Mouse (Mus musculus): ENCODE data around the gene Lctl. TPM values are rescaled to one million over a fixed set of nuclear protein-coding genes. Genes with fewer than 3 reads are reported as not detected.

The Lctl gene
- polyA plus RNA-seq, 1 experiment: not detected

- Histone ChIP-seq H3K4me1 (ENCODE audit: control insufficient read depth, insufficient read depth, low read length) (no peaks in the 10 kb centered on the region; the same call in 1 of the 2 replicates), H3K27ac (ENCODE audit: control insufficient read depth, insufficient read depth, low read depth, low read length, poor library complexity) (peak overlapping the region; percentile 68), H3K4me3 (replicated peaks; ENCODE audit: control insufficient read depth, low read depth, low read length) (no peak overlapping the region)
- TF ChIP-seq CTCF (IDR thresholded peaks at IDR 0.05; ENCODE audit: control insufficient read depth, insufficient read depth, low read length) (no peak), POLR2A (IDR thresholded peaks at IDR 0.05; ENCODE audit: borderline replicate concordance, control insufficient read depth, low read depth, low read length) (no peak)
- 52% methylated on average over 7 of the region's 7 CpGs for WGBS
These were observed 32.7 kb upstream of the Lctl start for GRCm38 (mm10) chr9:64084231-64084630.

GRCm38 (mm10) chr9:64084661-64085399 is 32.1 kb upstream of the Lctl start:
- 28% methylated on average over 48 of the region's 49 CpGs for WGBS
- Histone ChIP-seq H3K4me3 (replicated peaks; ENCODE audit: control insufficient read depth, low read depth, low read length) (no peak overlapping the region), H3K4me1 (ENCODE audit: control insufficient read depth, insufficient read depth, low read length) (no peaks in the 10 kb centered on the region; the same call in 1 of the 2 replicates), H3K27ac (ENCODE audit: control insufficient read depth, insufficient read depth, low read depth, low read length, poor library complexity) (peak overlapping the region; percentile 68)
- no peak for TF ChIP-seq POLR2A (IDR thresholded peaks at IDR 0.05; ENCODE audit: borderline replicate concordance, control insufficient read depth, low read depth, low read length)
- TF ChIP-seq CTCF (IDR thresholded peaks at IDR 0.05; ENCODE audit: control insufficient read depth, insufficient read depth, low read length): no peak

GRCm38 (mm10) chr9:64085976-64086375 is 31.0 kb upstream of the Lctl start:
- Histone ChIP-seq H3K4me1 (ENCODE audit: control insufficient read depth, insufficient read depth, low read length) (no peaks in the 10 kb centered on the region; the same call in 1 of the 2 replicates), H3K4me3 (replicated peaks; ENCODE audit: control insufficient read depth, low read depth, low read length) (no peak overlapping the region), H3K27ac (ENCODE audit: control insufficient read depth, insufficient read depth, low read depth, low read length, poor library complexity) (no peak overlapping the region)
- TF ChIP-seq CTCF (IDR thresholded peaks at IDR 0.05; ENCODE audit: control insufficient read depth, insufficient read depth, low read length) (no peak), POLR2A (IDR thresholded peaks at IDR 0.05; ENCODE audit: borderline replicate concordance, control insufficient read depth, low read depth, low read length) (no peak)
- WGBS: 77% methylated on average over 2 of the region's 2 CpGs

- H3K27ac ChIP-seq (ENCODE audit: control insufficient read depth, insufficient read depth, low read depth, low read length, poor library complexity): no peak overlapping the region
- no peaks in the 10 kb centered on the region; the same call in 1 of the 2 replicates for H3K4me1 ChIP-seq (ENCODE audit: control insufficient read depth, insufficient read depth, low read length)
These were observed 30.4 kb upstream of the Lctl start for GRCm38 (mm10) chr9:64086543-64086942.

GRCm38 (mm10) chr9:64087461-64088235 is 29.3 kb upstream of the Lctl start:
- WGBS: 60% methylated on average over 5 of the region's 5 CpGs
- Histone ChIP-seq H3K27ac (ENCODE audit: control insufficient read depth, insufficient read depth, low read depth, low read length, poor library complexity) (no peak overlapping the region), H3K4me3 (replicated peaks; ENCODE audit: control insufficient read depth, low read depth, low read length) (no peak overlapping the region), H3K4me1 (ENCODE audit: control insufficient read depth, insufficient read depth, low read length) (no peaks in the 10 kb centered on the region; the same call in 1 of the 2 replicates)
- TF ChIP-seq CTCF (IDR thresholded peaks at IDR 0.05; ENCODE audit: control insufficient read depth, insufficient read depth, low read length): peak; percentile 71
- TF ChIP-seq POLR2A (IDR thresholded peaks at IDR 0.05; ENCODE audit: borderline replicate concordance, control insufficient read depth, low read depth, low read length): no peak

More at GRCm38 (mm10) chr9:64086543-64086942, 30.4 kb upstream of the Lctl start:
- H3K4me3 ChIP-seq (replicated peaks; ENCODE audit: control insufficient read depth, low read depth, low read length): no peak overlapping the region
- TF ChIP-seq POLR2A (IDR thresholded peaks at IDR 0.05; ENCODE audit: borderline replicate concordance, control insufficient read depth, low read depth, low read length) (no peak), CTCF (IDR thresholded peaks at IDR 0.05; ENCODE audit: control insufficient read depth, insufficient read depth, low read length) (no peak)
- 69% methylated on average over 6 of the region's 6 CpGs for WGBS

- TF ChIP-seq POLR2A (IDR thresholded peaks at IDR 0.05; ENCODE audit: borderline replicate concordance, control insufficient read depth, low read depth, low read length): no peak
- TF ChIP-seq CTCF (IDR thresholded peaks at IDR 0.05; ENCODE audit: control insufficient read depth, insufficient read depth, low read length): no peak
- Histone ChIP-seq H3K4me1 (ENCODE audit: control insufficient read depth, insufficient read depth, low read length) (no peaks in the 10 kb centered on the region; the same call in 1 of the 2 replicates), H3K4me3 (replicated peaks; ENCODE audit: control insufficient read depth, low read depth, low read length) (no peak overlapping the region), H3K27ac (ENCODE audit: control insufficient read depth, insufficient read depth, low read depth, low read length, poor library complexity) (no peak overlapping the region)
- 80% methylated on average over 7 of the region's 7 CpGs for WGBS
These were observed 28.6 kb upstream of the Lctl start for GRCm38 (mm10) chr9:64088346-64088745.

- TF ChIP-seq POLR2A (IDR thresholded peaks at IDR 0.05; ENCODE audit: borderline replicate concordance, control insufficient read depth, low read depth, low read length) (0 out of 2 replicates have a peak, but pooled peaks have one; percentile 45), CTCF (IDR thresholded peaks at IDR 0.05; ENCODE audit: control insufficient read depth, insufficient read depth, low read length) (no peak)
- no peaks in the 10 kb centered on the region; the same call in 1 of the 2 replicates for H3K4me1 ChIP-seq (ENCODE audit: control insufficient read depth, insufficient read depth, low read length)
- no peak overlapping the region for H3K4me3 ChIP-seq (replicated peaks; ENCODE audit: control insufficient read depth, low read depth, low read length)
- H3K27ac ChIP-seq (ENCODE audit: control insufficient read depth, insufficient read depth, low read depth, low read length, poor library complexity): peak overlapping the region; percentile 35; the same call in 1 of the 2 replicates
- WGBS: 9% methylated on average over 12 of the region's 12 CpGs
These were observed 27.9 kb upstream of the Lctl start for GRCm38 (mm10) chr9:64089004-64089403.

- TF ChIP-seq CTCF (IDR thresholded peaks at IDR 0.05; ENCODE audit: control insufficient read depth, insufficient read depth, low read length) (no peak), POLR2A (IDR thresholded peaks at IDR 0.05; ENCODE audit: borderline replicate concordance, control insufficient read depth, low read depth, low read length) (no peak)
- H3K4me1 ChIP-seq (ENCODE audit: control insufficient read depth, insufficient read depth, low read length): no peaks in the 10 kb centered on the region; the same call in 1 of the 2 replicates
- 71% methylated on average over 11 of the region's 11 CpGs for WGBS
- H3K27ac ChIP-seq (ENCODE audit: control insufficient read depth, insufficient read depth, low read depth, low read length, poor library complexity): no peak overlapping the region
- no peak overlapping the region for H3K4me3 ChIP-seq (replicated peaks; ENCODE audit: control insufficient read depth, low read depth, low read length)
These were observed 22.9 kb upstream of the Lctl start for GRCm38 (mm10) chr9:64094083-64094482.

All from bone marrow, adult 2 months (tissue).